Mouse (Mus musculus) brain, adult 2 months (tissue): ENCODE measurements around the gene Abca6.

ENCODE experiments used
- DNase-seq: peaks from one replicate; pipeline ENCODE4 v3.0.0; 2011; ENCODE audit warnings: low read depth, low spot score

Abca6 gene

DNA sequence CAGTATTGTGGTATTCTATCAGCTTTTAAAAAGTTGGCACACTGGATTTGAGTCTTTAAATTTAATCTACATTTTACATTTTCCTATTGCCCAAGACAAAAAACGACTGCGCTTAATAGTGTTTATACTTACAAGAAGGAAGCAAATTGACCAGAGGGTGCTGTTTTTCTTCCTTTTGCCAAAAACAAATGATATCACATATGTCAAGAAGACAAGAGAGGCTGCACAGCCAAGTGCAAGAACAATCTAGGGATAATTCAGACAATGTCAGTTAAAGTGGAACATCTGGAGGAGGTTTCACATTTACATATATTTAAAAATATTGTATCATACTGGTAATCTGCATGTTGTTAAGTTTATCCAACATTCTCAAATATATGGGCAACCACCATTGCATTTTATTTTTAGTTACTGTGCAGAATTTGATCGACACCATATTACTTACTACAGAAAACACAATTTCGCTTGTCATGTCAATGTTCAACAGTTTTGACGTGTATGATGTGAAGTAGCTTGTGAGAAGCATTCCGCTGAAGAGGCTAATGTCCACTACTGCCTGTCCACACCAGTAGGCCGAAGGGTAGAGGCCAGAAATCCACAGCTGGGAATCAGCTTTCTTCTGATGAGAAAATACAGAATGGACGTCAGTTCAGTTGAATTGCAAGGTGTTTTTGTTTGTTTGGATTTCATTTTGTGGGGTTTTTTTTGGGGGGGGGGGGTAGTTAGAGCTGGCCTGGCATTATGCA lies 54.8 kb downstream of the Abca6 start:
- no peak for DNase-seq

GRCm38 (mm10) chr11:110195310-110195709 lies 56.3 kb downstream of the Abca6 start:
- peak; percentile 74 for DNase-seq

- DNase-seq, result no peak
These were observed 80.4 kb downstream of the Abca6 start for GRCm38 (mm10) chr11:110171212-110171611.

GRCm38 (mm10) chr11:110167459-110168251 lies 83.9 kb downstream of the Abca6 start, which contains the start of gene Abca9:
Gene Abca9, minus strand, starts transcription at chr11:110168196.
- DNase-seq, result peak; percentile 77

DNA sequence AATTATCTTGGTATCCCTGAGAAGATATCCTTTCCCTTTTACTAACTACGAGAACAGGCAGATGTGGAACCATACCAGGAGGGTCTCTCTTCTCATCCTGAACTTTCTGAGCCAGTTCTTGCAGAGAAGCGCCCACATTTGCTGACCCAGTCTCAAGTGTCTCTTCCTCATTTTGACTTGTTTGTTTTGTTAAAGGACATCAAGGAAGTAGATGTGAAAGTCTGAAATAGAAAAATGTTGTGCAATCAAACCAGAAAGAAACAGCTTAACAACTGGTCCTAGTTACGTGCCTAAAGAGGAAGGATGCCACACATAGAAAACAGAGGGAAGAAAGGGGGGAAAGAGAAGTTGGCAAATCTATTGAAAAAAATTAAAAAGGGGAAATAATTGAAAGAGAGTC lies 85.8 kb downstream of the Abca6 start:
- DNase-seq, result peak; percentile 24

DNA sequence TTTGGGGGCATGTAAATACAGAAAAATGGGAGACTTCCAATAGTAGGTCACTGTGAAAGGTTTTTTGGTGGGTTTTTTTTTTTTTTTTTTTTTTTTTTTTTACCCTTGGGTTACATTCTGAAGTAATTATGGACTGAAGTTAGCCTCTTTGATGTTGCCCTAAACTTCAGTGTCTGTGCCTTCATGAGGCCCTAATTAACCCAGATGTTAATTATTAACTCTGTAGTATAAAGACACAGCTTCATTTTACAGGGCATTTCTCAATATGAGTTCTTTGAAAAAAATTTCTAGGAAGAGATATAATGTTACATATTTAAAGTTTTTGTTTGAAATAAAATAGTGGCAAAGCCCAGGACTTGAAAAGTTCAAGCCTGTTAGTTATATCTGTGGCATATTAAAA lies 86.2 kb downstream of the Abca6 start:
- DNase-seq, result no peak

DNA sequence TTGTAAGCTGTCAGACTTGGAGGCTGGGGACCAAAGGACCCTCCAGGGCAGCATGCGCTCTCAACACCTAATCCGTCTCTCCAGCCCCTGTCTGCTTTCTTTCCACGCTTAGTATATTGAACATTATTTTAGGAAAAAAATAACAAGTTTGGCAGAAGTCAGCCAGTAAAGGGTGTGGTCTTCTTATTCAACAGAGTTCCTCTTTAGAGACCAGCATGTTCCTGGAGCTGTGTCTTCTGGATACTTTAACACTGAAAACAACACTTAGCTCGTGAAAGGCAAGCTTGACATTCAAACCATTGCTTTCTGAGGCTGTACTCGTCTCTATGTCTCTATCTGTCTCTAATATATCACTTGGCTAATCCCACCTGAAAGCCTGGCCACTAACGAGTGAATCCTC lies 94.5 kb downstream of the Abca6 start:
- DNase-seq, result no peak

GRCm38 (mm10) chr11:110155985-110156384 lies 95.6 kb downstream of the Abca6 start:
- DNase-seq, result peak; percentile 54

DNA sequence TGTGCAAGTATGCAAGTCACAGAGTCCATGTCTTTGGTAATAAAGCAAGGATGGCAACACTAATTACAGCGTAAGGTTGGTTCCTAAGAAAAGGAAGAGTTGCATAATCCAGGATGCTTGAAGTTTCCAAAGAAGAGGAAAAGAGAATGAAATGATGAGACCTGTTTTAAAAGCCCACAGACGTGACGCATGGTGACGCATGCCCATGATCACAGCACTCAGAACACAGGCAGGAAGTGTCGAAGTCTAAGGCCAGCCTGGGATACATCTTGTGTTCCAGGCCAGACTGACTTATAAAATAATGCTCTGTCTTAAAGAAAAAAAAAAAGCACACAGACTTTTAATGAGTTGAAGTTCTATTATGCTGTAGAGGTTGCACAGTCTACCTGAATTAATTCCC lies 103.9 kb downstream of the Abca6 start:
- DNase-seq, result no peak

- peak; percentile 60 for DNase-seq
These were observed 106.2 kb downstream of the Abca6 start for GRCm38 (mm10) chr11:110145421-110145820.

DNA sequence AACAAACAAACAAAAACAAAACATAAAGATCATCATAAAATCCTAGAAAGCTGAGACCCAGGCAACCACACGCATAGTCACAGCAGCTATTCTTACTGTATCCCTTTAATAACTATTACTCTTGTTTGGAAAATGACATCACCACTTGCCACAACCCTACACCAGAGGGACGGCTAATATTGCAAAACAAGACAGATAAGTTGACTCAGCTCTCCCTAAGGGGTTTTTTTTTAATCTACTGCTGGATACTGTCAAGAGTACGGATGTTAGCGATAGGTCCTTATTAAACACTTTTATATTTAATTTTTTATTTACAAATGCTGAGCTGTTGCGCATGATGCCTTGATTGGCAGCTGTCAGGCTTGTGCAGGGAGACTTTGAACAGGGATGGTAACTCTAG lies 120.8 kb downstream of the Abca6 start:
- no peak for DNase-seq
